Mouse (Mus musculus) granulocyte monocyte progenitor cell, adult 5-6 weeks (primary cell): ENCODE measurements at regions not wholly inside any gene's neighbourhood (a gene's known extent, or its start where the extent isn't known, plus 50 kb on each side); places are given as distances from the start of the nearest gene placed in this dataset.

Source experiments
- ATAC-seq: replicated peaks from 2 replicates; pipeline ENCODE4 v1.8.0; 2016; ENCODE audit warnings: mild to moderate bottlenecking, moderate TSS enrichment, inconsistent platforms; ENCODE audit not compliant: poor library complexity, severe bottlenecking

GRCm38 (mm10) chr14:105790441-105790840 is 106.2 kb downstream of the Spry2 start:
- no peak for ATAC-seq

- no peak for ATAC-seq
These were observed 113.2 kb downstream of the Spry2 start for GRCm38 (mm10) chr14:105783428-105783827.

GRCm38 (mm10) chr14:105779760-105780159 is 116.9 kb downstream of the Spry2 start:
- peak; percentile 20; the same call in 1 of the 2 replicates for ATAC-seq

- peak; percentile 100 for ATAC-seq
These were observed 117.3 kb downstream of the Spry2 start for GRCm38 (mm10) chr14:105779349-105779748.

GRCm38 (mm10) chr14:105773674-105774073 is 122.9 kb downstream of the Spry2 start:
- ATAC-seq, result no peak

GRCm38 (mm10) chr14:105767100-105767499 is 129.5 kb downstream of the Spry2 start:
- ATAC-seq, result no peak

GRCm38 (mm10) chr14:105752509-105753375 is 143.9 kb downstream of the Spry2 start:
- ATAC-seq, result no peak

GRCm38 (mm10) chr14:105751762-105752161 is 144.9 kb downstream of the Spry2 start:
- ATAC-seq, result peak; percentile 89

- ATAC-seq, result no peak
These were observed 152.0 kb downstream of the Spry2 start for GRCm38 (mm10) chr14:105744578-105744977.

- ATAC-seq, result no peak
These were observed 152.5 kb downstream of the Spry2 start for GRCm38 (mm10) chr14:105744125-105744524.

GRCm38 (mm10) chr14:105740889-105741288 is 155.7 kb downstream of the Spry2 start:
- ATAC-seq, result no peak

GRCm38 (mm10) chr14:105738568-105738967 is 158.1 kb downstream of the Spry2 start:
- ATAC-seq, result no peak

- peak; percentile 25 for ATAC-seq
These were observed 160.3 kb downstream of the Spry2 start for GRCm38 (mm10) chr14:105736352-105736751.

GRCm38 (mm10) chr14:105734291-105734690 is 162.3 kb downstream of the Spry2 start:
- ATAC-seq, result no peak

GRCm38 (mm10) chr14:105733013-105733728 is 163.4 kb downstream of the Spry2 start:
- ATAC-seq, result peak; percentile 51

- peak; percentile 57 for ATAC-seq
These were observed 164.2 kb downstream of the Spry2 start for GRCm38 (mm10) chr14:105732221-105733012.

- ATAC-seq, result peak; percentile 69
These were observed 165.8 kb downstream of the Spry2 start for GRCm38 (mm10) chr14:105730786-105731185.

GRCm38 (mm10) chr14:105728841-105729240 is 167.8 kb downstream of the Spry2 start:
- no peak for ATAC-seq

- peak; percentile 35 for ATAC-seq
These were observed 170.9 kb downstream of the Spry2 start for GRCm38 (mm10) chr14:105725741-105726140.

GRCm38 (mm10) chr14:105722923-105723322 is 173.7 kb downstream of the Spry2 start:
- no peak for ATAC-seq

GRCm38 (mm10) chr14:105721576-105721975 is 175.0 kb downstream of the Spry2 start:
- ATAC-seq, result no peak
